Mouse (Mus musculus): ENCODE measurements around the gene Vwa5b1.

- TF ChIP-seq CTCF (IDR thresholded peaks at IDR 0.05; ENCODE audit: low read depth, low read length) (no peak), POLR2A (IDR thresholded peaks at IDR 0.05; ENCODE audit: borderline replicate concordance, low read depth, low read length) (no peak)
These were observed 81.4 kb downstream of the Vwa5b1 start for GRCm38 (mm10) chr4:138554302-138554701.

All from bone marrow macrophage, adult 2 months (primary cell).